In genomic region chr5:37557274-37557815, GRCm38 (mm10) we compare ENCODE assay signal across 11 mouse cellular contexts.
DNase-seq lines count a peak whose midpoint lies in the region; ATAC-seq and TF ChIP-seq lines count a peak whose summit lies in the region.
"Had no signal": no experiment of that assay in that cellular context is flagged by ENCODE, and none has a peak within 500 bp of the region (broad histone marks: within the 10 kb centered on the region; RNA-seq: fewer than 3 reads in every experiment).

No protein-coding gene starts in this region.

- intact Hi-C loops in gastrocnemius, adult 2 months (cut with DNase I): no loop called here

- no peak overlapping the region for H3K4me2 ChIP-seq in intestine, embryonic 14.5 days (ENCODE audit: low read length)
- H3K4me2 ChIP-seq in intestine, embryonic 16.5 days (ENCODE audit: low read depth, low read length): no peak overlapping the region
- no peak overlapping the region for H3K4me2 ChIP-seq in lung, postnatal 0 days (replicated peaks; ENCODE audit: low read depth, low read length)
- H3K4me2 ChIP-seq in intestine, embryonic 15.5 days (replicated peaks): no peak overlapping the region

- no peak overlapping the region for H3K27ac ChIP-seq in intestine, embryonic 14.5 days (ENCODE audit: low read depth)
- no peak overlapping the region for H3K27ac ChIP-seq in intestine, embryonic 16.5 days (ENCODE audit: low read length)
- no peak overlapping the region for H3K27ac ChIP-seq in limb, embryonic 10.5 days
- no peak overlapping the region for H3K27ac ChIP-seq in gastrocnemius, adult 2 months
- H3K27ac ChIP-seq in lung, postnatal 0 days (ENCODE audit: low read length): no peak overlapping the region
- H3K27ac ChIP-seq in intestine, embryonic 15.5 days: no peak overlapping the region
- H3K27ac ChIP-seq: liver, embryonic 14.5 days had no signal

- TF ChIP-seq CTCF in G1E (IDR thresholded peaks at IDR 0.05; ENCODE audit: low read depth, low read length): no peak
- TF ChIP-seq CTCF in gastrocnemius, adult 2 months (IDR thresholded peaks at IDR 0.05): no peak
- TF ChIP-seq CTCF in lung, postnatal 0 days (IDR thresholded peaks at IDR 0.05): no peak

- H3K36me3 ChIP-seq in intestine, embryonic 14.5 days (ENCODE audit: control insufficient read depth, insufficient read depth, low read length): no peaks in the 10 kb centered on the region
- no peaks in the 10 kb centered on the region for H3K36me3 ChIP-seq in intestine, embryonic 16.5 days (ENCODE audit: control insufficient read depth, insufficient read depth, low read length)
- no peaks in the 10 kb centered on the region for H3K36me3 ChIP-seq in G1E (replicated peaks)
- no peaks in the 10 kb centered on the region for H3K36me3 ChIP-seq in limb, embryonic 10.5 days
- no peaks in the 10 kb centered on the region for H3K36me3 ChIP-seq in lung, postnatal 0 days (ENCODE audit: insufficient read depth, low read length)
- H3K36me3 ChIP-seq in intestine, embryonic 15.5 days: no peaks in the 10 kb centered on the region

- no peaks in the 10 kb centered on the region for H3K9me3 ChIP-seq in intestine, embryonic 14.5 days (ENCODE audit: control insufficient read depth, low read length)
- no peaks in the 10 kb centered on the region for H3K9me3 ChIP-seq in intestine, embryonic 16.5 days (ENCODE audit: control insufficient read depth, low read length)
- H3K9me3 ChIP-seq in G1E (replicated peaks): peaks cover 6% of the 10 kb centered on the region
- no peaks in the 10 kb centered on the region for H3K9me3 ChIP-seq in limb, embryonic 10.5 days (replicated peaks)
- no peaks in the 10 kb centered on the region for H3K9me3 ChIP-seq in lung, postnatal 0 days (ENCODE audit: low read length)
- H3K9me3 ChIP-seq in intestine, embryonic 15.5 days: no peaks in the 10 kb centered on the region

- no peaks in the 10 kb centered on the region for H3K4me1 ChIP-seq in intestine, embryonic 14.5 days (replicated peaks; ENCODE audit: control insufficient read depth, insufficient read depth, low read length)
- H3K4me1 ChIP-seq in intestine, embryonic 16.5 days (ENCODE audit: control insufficient read depth, insufficient read depth, low read length): no peaks in the 10 kb centered on the region
- no peaks in the 10 kb centered on the region for H3K4me1 ChIP-seq in G1E (ENCODE audit: insufficient read depth, low read depth, low read length)
- H3K4me1 ChIP-seq in limb, embryonic 10.5 days: no peaks in the 10 kb centered on the region
- H3K4me1 ChIP-seq in lung, postnatal 0 days (ENCODE audit: insufficient read depth, low read depth, low read length): no peaks in the 10 kb centered on the region
- no peaks in the 10 kb centered on the region for H3K4me1 ChIP-seq in intestine, embryonic 15.5 days (replicated peaks)

- H3K27me3 ChIP-seq in intestine, embryonic 14.5 days (replicated peaks; ENCODE audit: control insufficient read depth, insufficient read depth, low read length): no peaks in the 10 kb centered on the region
- H3K27me3 ChIP-seq in intestine, embryonic 16.5 days (replicated peaks; ENCODE audit: control insufficient read depth, insufficient read depth, low read length): no peaks in the 10 kb centered on the region
- no peaks in the 10 kb centered on the region for H3K27me3 ChIP-seq in G1E (ENCODE audit: insufficient read depth, low read length)
- no peaks in the 10 kb centered on the region for H3K27me3 ChIP-seq in limb, embryonic 10.5 days (ENCODE audit: low read depth, poor library complexity, severe bottlenecking)
- H3K27me3 ChIP-seq in lung, postnatal 0 days (replicated peaks; ENCODE audit: insufficient read depth, low read length): no peaks in the 10 kb centered on the region
- no peaks in the 10 kb centered on the region for H3K27me3 ChIP-seq in intestine, embryonic 15.5 days (replicated peaks)

- no peak for TF ChIP-seq EP300 in lung, postnatal 0 days (IDR thresholded peaks at IDR 0.05)

- DNase-seq in intestine, embryonic 14.5 days (ENCODE audit: low spot score): peak; percentile 72
- DNase-seq in G1E (ENCODE audit: low spot score): no peak
- DNase-seq in embryo, embryonic 11.5 days (ENCODE audit: low read depth, low spot score): peak; percentile 16
- DNase-seq in limb, embryonic 10.5 days (ENCODE audit: low spot score): peak; percentile 75
- DNase-seq in gastrocnemius, adult 2 months: no peak
- DNase-seq in lung, postnatal 0 days (ENCODE audit: low spot score): no peak
- DNase-seq: layer of hippocampus, adult 9-11 months; thymus, postnatal 14 days had no signal

- 65% methylated on average over 6 of the region's 6 CpGs for WGBS in intestine, embryonic 14.5 days
- WGBS in intestine, embryonic 16.5 days: 58% methylated on average over 6 of the region's 6 CpGs
- WGBS in limb, embryonic 10.5 days: 66% methylated on average over 6 of the region's 6 CpGs
- whole genome bisulfite sequencing in lung, postnatal 0 days: 63% methylated on average over 6 of the region's 6 CpGs
- 66% methylated on average over 6 of the region's 6 CpGs for WGBS in intestine, embryonic 15.5 days

- no peak for ATAC-seq in intestine, embryonic 14.5 days (replicated peaks; ENCODE audit: low FRiP score, low TSS enrichment, low read depth)
- ATAC-seq in intestine, embryonic 16.5 days: no peak
- ATAC-seq in G1E (ENCODE audit: extremely low read depth, insufficient number of reproducible peaks, low FRiP score, poor library complexity, severe bottlenecking): 0 out of 2 replicates have a peak, but pooled peaks have one; percentile 22
- no peak for ATAC-seq in lung, postnatal 0 days
- no peak for ATAC-seq in intestine, embryonic 15.5 days

- no peak overlapping the region for H3K9ac ChIP-seq in intestine, embryonic 14.5 days (ENCODE audit: low read length)
- H3K9ac ChIP-seq in intestine, embryonic 16.5 days (ENCODE audit: low read depth, low read length): no peak overlapping the region
- H3K9ac ChIP-seq in lung, postnatal 0 days (replicated peaks; ENCODE audit: low read depth): no peak overlapping the region
- no peak overlapping the region for H3K9ac ChIP-seq in intestine, embryonic 15.5 days
- H3K9ac ChIP-seq: liver, embryonic 14.5 days had no signal

- H3K4me3 ChIP-seq in intestine, embryonic 14.5 days (ENCODE audit: low read depth, low read length): no peak overlapping the region
- no peak overlapping the region for H3K4me3 ChIP-seq in intestine, embryonic 16.5 days (ENCODE audit: low read length)
- no peak overlapping the region for H3K4me3 ChIP-seq in G1E (ENCODE audit: low read depth, low read length)
- no peak overlapping the region for H3K4me3 ChIP-seq in limb, embryonic 10.5 days
- no peak overlapping the region for H3K4me3 ChIP-seq in gastrocnemius, adult 2 months
- no peak overlapping the region for H3K4me3 ChIP-seq in lung, postnatal 0 days (ENCODE audit: low read depth, low read length)
- no peak overlapping the region for H3K4me3 ChIP-seq in intestine, embryonic 15.5 days (replicated peaks)

Comparison
In these comparisons a context has a peak if more than half of its experiments do, and no peak if none do; other contexts are left out.
1. DNase-seq: peak in intestine, embryonic 14.5 days (single experiment), embryo, embryonic 11.5 days (single experiment) and limb, embryonic 10.5 days (single experiment); none in G1E (single experiment), gastrocnemius, adult 2 months (single experiment) and lung, postnatal 0 days (single experiment).